Mouse (Mus musculus): Measurements from ENCODE around the gene Spata7.
A peak's percentile ranks its signal among the peaks of the same experiment; 100 is the strongest.
"Not testable (repeated sequence)": the region's sequence is repeated elsewhere in the genome, so short reads cannot be mapped to it uniquely, and the experiment has no call there.

Spata7 gene

GRCm38 (mm10) chr12:98627392-98628259, at the start of gene Spata7:
Spata7 (plus strand) TSS chr12:98628157.
- DNase-seq: peak; percentile 78

GRCm38 (mm10) chr12:98585302-98585701, 42.7 kb upstream of the Spata7 start:
- DNase-seq: peak; percentile 19

GRCm38 (mm10) chr12:98588573-98588972, 39.4 kb upstream of the Spata7 start:
- DNase-seq: no peak

GRCm38 (mm10) chr12:98591016-98591415, 36.9 kb upstream of the Spata7 start:
- DNase-seq: no peak

- DNase-seq: no peak
These were observed 27.1 kb upstream of the Spata7 start for GRCm38 (mm10) chr12:98600861-98601260.

- no peak for DNase-seq
These were observed 25.8 kb upstream of the Spata7 start for GRCm38 (mm10) chr12:98602114-98602513.

- DNase-seq: no peak
These were observed 22.7 kb upstream of the Spata7 start for GRCm38 (mm10) chr12:98605264-98605663.

GRCm38 (mm10) chr12:98606595-98607290, 21.2 kb upstream of the Spata7 start:
- no peak for DNase-seq

GRCm38 (mm10) chr12:98610341-98610740, 17.6 kb upstream of the Spata7 start:
- DNase-seq: no peak

GRCm38 (mm10) chr12:98614910-98615508, 12.9 kb upstream of the Spata7 start:
- DNase-seq: no peak

- DNase-seq: no peak
These were observed 12.2 kb upstream of the Spata7 start for GRCm38 (mm10) chr12:98615746-98616145.

- DNase-seq: peak; percentile 12
These were observed 8.5 kb upstream of the Spata7 start for GRCm38 (mm10) chr12:98619496-98619895.

GRCm38 (mm10) chr12:98620922-98621321, 7.0 kb upstream of the Spata7 start:
- DNase-seq: not testable (repeated sequence)

GRCm38 (mm10) chr12:98623266-98623665, 4.7 kb upstream of the Spata7 start:
- DNase-seq: not testable (repeated sequence)

- DNase-seq: no peak
These were observed 458 bp downstream of the Spata7 start for GRCm38 (mm10) chr12:98628260-98628970.

GRCm38 (mm10) chr12:98644852-98645251, 16.9 kb downstream of the Spata7 start:
- no peak for DNase-seq

GRCm38 (mm10) chr12:98656873-98657272, 28.9 kb downstream of the Spata7 start:
- no peak for DNase-seq

GRCm38 (mm10) chr12:98662617-98663016, 34.7 kb downstream of the Spata7 start:
- no peak for DNase-seq

GRCm38 (mm10) chr12:98668132-98668814, 40.3 kb downstream of the Spata7 start:
- DNase-seq: peak; percentile 71

- no peak for DNase-seq
These were observed 41.1 kb downstream of the Spata7 start for GRCm38 (mm10) chr12:98669086-98669485.

GRCm38 (mm10) chr12:98669864-98670263, 41.9 kb downstream of the Spata7 start:
- DNase-seq: no peak

GRCm38 (mm10) chr12:98670429-98670828, 42.5 kb downstream of the Spata7 start:
- no peak for DNase-seq
